11 mouse cellular contexts compared by ENCODE assay signal in genomic region chr16:41974866-41975719, GRCm38 (mm10).
DNase-seq lines count a peak whose midpoint lies in the region; ATAC-seq lines count a peak whose summit lies in the region.
"Had no signal": no experiment of that assay in that cellular context is flagged by ENCODE, and none has a peak within 500 bp of the region (broad histone marks: within the 10 kb centered on the region; RNA-seq: fewer than 3 reads in every experiment).

No protein-coding gene starts in this region.

- H3K36me3 ChIP-seq in midbrain, embryonic 11.5 days (ENCODE audit: control insufficient read depth, insufficient read depth, low read length): no peaks in the 10 kb centered on the region
- H3K36me3 ChIP-seq in midbrain, embryonic 10.5 days: no peaks in the 10 kb centered on the region
- no peaks in the 10 kb centered on the region for H3K36me3 ChIP-seq in embryonic facial prominence, embryonic 14.5 days (ENCODE audit: control insufficient read depth, insufficient read depth, low read length)
- no peaks in the 10 kb centered on the region for H3K36me3 ChIP-seq in hindbrain, embryonic 15.5 days
- H3K36me3 ChIP-seq: G1E; intestine, embryonic 15.5 days had no signal

- no peak overlapping the region for H3K27ac ChIP-seq in midbrain, embryonic 11.5 days (ENCODE audit: low read depth, low read length)
- no peak overlapping the region for H3K27ac ChIP-seq in midbrain, embryonic 10.5 days (replicated peaks)
- H3K27ac ChIP-seq in embryonic facial prominence, embryonic 14.5 days (replicated peaks; ENCODE audit: low read depth, low read length): no peak overlapping the region
- no peak overlapping the region for H3K27ac ChIP-seq in hindbrain, embryonic 15.5 days (replicated peaks)
- H3K27ac ChIP-seq: heart, adult 2 months; intestine, embryonic 15.5 days had no signal

- no peak for DNase-seq in midbrain, embryonic 11.5 days (ENCODE audit: low spot score, missing footprints)
- DNase-seq in midbrain, embryonic 10.5 days (ENCODE audit: low spot score): no peak
- DNase-seq in embryonic facial prominence, embryonic 14.5 days (ENCODE audit: low spot score): peak; percentile 80
- peak; percentile 37 for DNase-seq in retina, postnatal 1 day
- no peak for DNase-seq in frontal cortex, postnatal 36 days (ENCODE audit: low spot score in 2 of 2)
- DNase-seq in lung, postnatal 36 days: no peak
- DNase-seq: heart, adult 2 months; lung, adult 18-20 months had no signal

- H3K9me3 ChIP-seq in midbrain, embryonic 11.5 days (ENCODE audit: control insufficient read depth, low read length): no peaks in the 10 kb centered on the region
- H3K9me3 ChIP-seq in midbrain, embryonic 10.5 days (replicated peaks): no peaks in the 10 kb centered on the region
- no peaks in the 10 kb centered on the region for H3K9me3 ChIP-seq in embryonic facial prominence, embryonic 14.5 days (ENCODE audit: control insufficient read depth, low read length)
- H3K9me3 ChIP-seq in hindbrain, embryonic 15.5 days: no peaks in the 10 kb centered on the region
- H3K9me3 ChIP-seq: intestine, embryonic 15.5 days had no signal

- no peak overlapping the region for H3K4me2 ChIP-seq in midbrain, embryonic 11.5 days
- H3K4me2 ChIP-seq in embryonic facial prominence, embryonic 14.5 days (ENCODE audit: low read depth, low read length): no peak overlapping the region
- H3K4me2 ChIP-seq in hindbrain, embryonic 15.5 days: no peak overlapping the region
- H3K4me2 ChIP-seq: intestine, embryonic 15.5 days had no signal

- no peak overlapping the region for H3K4me3 ChIP-seq in midbrain, embryonic 11.5 days (ENCODE audit: low read depth, low read length)
- H3K4me3 ChIP-seq in midbrain, embryonic 10.5 days: no peak overlapping the region
- no peak overlapping the region for H3K4me3 ChIP-seq in embryonic facial prominence, embryonic 14.5 days (ENCODE audit: low read depth, low read length)
- no peak overlapping the region for H3K4me3 ChIP-seq in hindbrain, embryonic 15.5 days
- H3K4me3 ChIP-seq: heart, adult 2 months; intestine, embryonic 15.5 days had no signal

- H3K4me1 ChIP-seq in midbrain, embryonic 11.5 days (ENCODE audit: control insufficient read depth, insufficient read depth, low read length): no peaks in the 10 kb centered on the region
- no peaks in the 10 kb centered on the region for H3K4me1 ChIP-seq in midbrain, embryonic 10.5 days
- H3K4me1 ChIP-seq in embryonic facial prominence, embryonic 14.5 days (ENCODE audit: control insufficient read depth, insufficient read depth, low read length): no peaks in the 10 kb centered on the region
- H3K4me1 ChIP-seq in hindbrain, embryonic 15.5 days (replicated peaks): peaks cover 5% of the 10 kb centered on the region; the same call in 1 of the 2 replicates
- H3K4me1 ChIP-seq: intestine, embryonic 15.5 days had no signal

- 0 out of 2 replicates have a peak, but pooled peaks have one; percentile 19 for ATAC-seq in midbrain, embryonic 11.5 days (ENCODE audit: low FRiP score)
- ATAC-seq in embryonic facial prominence, embryonic 14.5 days (ENCODE audit: low read depth): peak; percentile 94
- ATAC-seq in hindbrain, embryonic 15.5 days (ENCODE audit: low FRiP score, low read depth): peak; percentile 68
- ATAC-seq: intestine, embryonic 15.5 days had no signal

- no peaks in the 10 kb centered on the region for H3K27me3 ChIP-seq in midbrain, embryonic 11.5 days (ENCODE audit: control insufficient read depth, insufficient read depth, low read length)
- H3K27me3 ChIP-seq in midbrain, embryonic 10.5 days (ENCODE audit: low read depth, poor library complexity, severe bottlenecking): no peaks in the 10 kb centered on the region
- H3K27me3 ChIP-seq in embryonic facial prominence, embryonic 14.5 days (replicated peaks; ENCODE audit: control insufficient read depth, insufficient read depth, low read length): no peaks in the 10 kb centered on the region
- no peaks in the 10 kb centered on the region for H3K27me3 ChIP-seq in hindbrain, embryonic 15.5 days
- H3K27me3 ChIP-seq: intestine, embryonic 15.5 days had no signal

- no peak overlapping the region for H3K9ac ChIP-seq in midbrain, embryonic 11.5 days (ENCODE audit: low read length)
- H3K9ac ChIP-seq in embryonic facial prominence, embryonic 14.5 days (ENCODE audit: low read depth, low read length): no peak overlapping the region
- no peak overlapping the region for H3K9ac ChIP-seq in hindbrain, embryonic 15.5 days
- H3K9ac ChIP-seq: intestine, embryonic 15.5 days had no signal

- 76% methylated on average over 2 of the region's 2 CpGs for WGBS in midbrain, embryonic 11.5 days
- 83% methylated on average over 2 of the region's 2 CpGs for WGBS in midbrain, embryonic 10.5 days
- 80% methylated on average over 2 of the region's 2 CpGs for WGBS in embryonic facial prominence, embryonic 14.5 days
- WGBS in hindbrain, embryonic 15.5 days: 80% methylated on average over 2 of the region's 2 CpGs

Comparison
In these comparisons a context has a peak if more than half of its experiments do, and no peak if none do; other contexts are left out.
1. ATAC-seq: peak in every context shown above with its lines; median percentile 94 in embryonic facial prominence, embryonic 14.5 days; 68 in hindbrain, embryonic 15.5 days; 19 in midbrain, embryonic 11.5 days.
2. DNase-seq: peak in embryonic facial prominence, embryonic 14.5 days (single experiment) and retina, postnatal 1 day (single experiment); none in midbrain, embryonic 11.5 days (single experiment), midbrain, embryonic 10.5 days (single experiment), frontal cortex, postnatal 36 days (0 of 2) and lung, postnatal 36 days (single experiment).